Mouse (Mus musculus) brown adipose tissue, adult 24 weeks (tissue): ENCODE measurements around the gene Atp13a3. TPM values are rescaled to one million over a fixed set of nuclear protein-coding genes. Genes with fewer than 3 reads are reported as not detected.

ENCODE experiments used
- H3K27ac ChIP-seq: fragments of 200-500 bp; replicated peaks from 2 replicates; pipeline ENCODE4 v1.5.1; 2012; ENCODE audit warnings: low read depth, mild to moderate bottlenecking, low read length
- H3K4me1 ChIP-seq: fragments of 200-500 bp; 2 replicates; pipeline ENCODE4 v1.6.1; 2012; ENCODE audit warnings: low read length, mixed read lengths; ENCODE audit not compliant: control insufficient read depth, insufficient read depth, insufficient read length
- H3K4me3 ChIP-seq: fragments of 200-500 bp; 2 replicates; pipeline ENCODE4 v1.5.1; 2012; ENCODE audit warnings: low read depth, mild to moderate bottlenecking, low read length, moderate library complexity; ENCODE audit not compliant: insufficient read depth
- polyA plus RNA-seq: library from polyadenylated mRNA; stranded (reverse); fragments of >200 nt; gene quantifications from 2 replicates; pipeline ENCODE4 v1.2.4, GENCODE M21; 2012; ENCODE audit not compliant: missing spikeins, insufficient read depth, insufficient read length

Gene Atp13a3
- polyA plus RNA-seq, 1 experiment: 31.4 TPM

DNA sequence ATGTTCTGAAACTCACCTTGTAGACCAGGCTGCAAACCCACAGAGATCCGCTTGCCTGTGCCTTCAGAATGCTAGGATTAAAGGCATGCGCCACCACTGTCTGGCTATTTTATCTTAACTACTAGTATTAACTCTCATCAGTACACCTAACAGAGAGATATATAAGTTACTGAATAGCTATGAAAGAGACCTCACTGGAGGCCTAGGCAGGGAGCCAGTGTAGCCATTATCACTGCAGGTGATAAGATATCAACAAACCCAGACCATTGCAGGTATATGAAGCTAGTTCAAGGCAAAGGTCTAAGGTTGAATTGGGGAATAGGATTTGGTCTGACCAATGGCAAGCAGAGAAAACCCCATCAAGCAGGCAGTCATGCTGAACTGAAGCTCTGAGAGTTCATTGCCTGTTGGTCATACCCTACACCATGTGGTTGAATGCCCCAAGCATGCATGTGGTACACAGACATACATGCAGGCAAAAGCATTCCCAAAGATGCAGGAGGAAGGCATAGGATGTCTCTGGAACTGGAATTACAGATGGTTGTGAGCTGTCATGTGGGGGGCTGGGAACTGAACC, 24.8 kb upstream of the Atp13a3 start:
- Histone ChIP-seq H3K27ac (no peak overlapping the region), H3K4me3 (no peak overlapping the region), H3K4me1 (no peaks in the 10 kb centered on the region)

DNA sequence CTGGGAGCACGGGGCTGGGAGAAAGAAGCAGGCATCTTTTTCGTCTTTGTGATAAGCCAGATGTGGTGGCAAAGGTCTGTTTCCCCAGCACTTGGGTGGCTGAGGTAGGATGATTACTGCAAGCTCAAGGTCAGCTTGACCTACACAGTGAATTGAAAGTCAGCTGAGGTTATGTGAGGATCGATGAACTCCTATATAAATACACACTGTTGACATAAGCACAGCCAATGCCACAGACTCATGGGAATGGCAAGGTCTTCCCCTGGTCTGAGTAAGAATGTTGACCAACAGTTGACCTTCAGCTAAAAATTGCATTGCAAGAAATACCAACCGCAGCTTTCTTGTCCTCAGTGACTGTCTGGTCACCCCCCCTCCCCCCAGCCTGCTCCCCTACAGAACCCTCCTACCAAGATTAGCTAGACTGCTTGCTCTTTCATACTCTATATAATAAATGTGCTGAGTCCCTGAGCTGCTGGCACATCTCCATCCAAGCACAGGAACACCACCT, 23.0 kb upstream of the Atp13a3 start:
- Histone ChIP-seq H3K27ac (no peak overlapping the region), H3K4me3 (no peak overlapping the region), H3K4me1 (no peaks in the 10 kb centered on the region)

DNA sequence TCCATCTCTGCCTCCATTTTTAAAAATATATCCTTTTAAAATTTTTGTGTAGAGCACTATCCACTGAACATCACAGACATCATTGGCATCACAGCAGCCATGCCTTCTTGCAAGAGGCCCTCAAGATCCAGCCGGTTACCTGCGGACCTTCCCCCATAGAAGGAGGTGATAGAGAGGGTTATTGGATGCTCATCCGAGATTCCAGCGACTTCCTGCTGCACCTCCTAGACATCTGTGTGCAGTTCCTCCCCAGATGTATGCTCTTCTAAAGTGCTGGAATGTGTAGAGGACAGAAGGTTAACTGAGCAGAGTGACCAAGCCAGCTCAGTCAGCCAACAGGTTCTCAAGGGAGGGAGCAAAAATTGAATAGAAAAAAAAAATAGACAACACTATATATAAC, 21.7 kb upstream of the Atp13a3 start:
- Histone ChIP-seq H3K27ac (no peak overlapping the region), H3K4me1 (no peaks in the 10 kb centered on the region), H3K4me3 (no peak overlapping the region)

GRCm38 (mm10) chr16:30427003-30427402, 21.2 kb upstream of the Atp13a3 start:
- no peak overlapping the region for H3K4me3 ChIP-seq
- no peaks in the 10 kb centered on the region for H3K4me1 ChIP-seq
- H3K27ac ChIP-seq: no peak overlapping the region

DNA sequence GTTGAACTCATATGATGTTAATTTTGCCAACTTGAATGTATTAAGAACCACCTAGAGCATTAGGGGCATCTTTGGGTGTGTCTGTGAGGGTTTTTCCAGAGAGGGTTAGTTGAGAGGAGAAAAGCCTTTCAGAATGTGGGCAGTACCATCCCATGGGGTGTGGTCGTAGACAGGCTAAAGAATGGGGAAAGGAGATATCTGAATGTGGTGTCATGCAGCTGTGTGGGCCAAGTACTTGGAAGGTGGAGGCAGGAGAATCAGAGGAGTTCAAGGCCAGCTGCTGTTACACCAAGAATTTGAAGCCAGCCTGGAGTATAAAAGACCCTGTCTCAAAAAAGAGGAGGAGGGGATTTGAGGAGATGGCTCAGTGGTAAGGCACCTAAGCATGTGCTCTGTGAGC, 20.2 kb upstream of the Atp13a3 start:
- Histone ChIP-seq H3K4me1 (no peaks in the 10 kb centered on the region), H3K27ac (no peak overlapping the region), H3K4me3 (no peak overlapping the region)

DNA sequence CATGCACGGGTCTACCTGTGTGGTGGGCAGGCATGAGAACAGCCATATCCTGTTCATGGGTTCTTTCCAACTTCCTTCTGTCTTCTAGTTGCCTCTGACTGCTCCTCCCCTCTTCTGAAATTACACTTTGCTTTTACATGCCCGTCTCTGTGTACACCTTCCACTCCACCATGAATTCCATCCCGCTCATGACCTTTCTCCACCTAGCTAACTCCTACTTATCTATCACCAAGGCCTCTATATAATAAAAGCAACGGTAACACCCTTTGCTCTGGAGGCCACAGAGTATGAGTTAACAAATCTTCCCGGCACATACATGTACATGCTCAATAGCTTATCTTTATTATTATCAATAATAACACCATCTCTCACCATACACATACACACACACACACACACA, 18.3 kb upstream of the Atp13a3 start:
- H3K27ac ChIP-seq: no peak overlapping the region

GRCm38 (mm10) chr16:30416707-30417106, 10.9 kb upstream of the Atp13a3 start:
- H3K4me3 ChIP-seq: no peak overlapping the region
- H3K4me1 ChIP-seq: peaks cover 4% of the 10 kb centered on the region; the same call in 1 of the 2 replicates
- no peak overlapping the region for H3K27ac ChIP-seq

More for the DNA sequence above, 18.3 kb upstream of the Atp13a3 start:
- Histone ChIP-seq H3K4me3 (no peak overlapping the region), H3K4me1 (no peaks in the 10 kb centered on the region)

DNA sequence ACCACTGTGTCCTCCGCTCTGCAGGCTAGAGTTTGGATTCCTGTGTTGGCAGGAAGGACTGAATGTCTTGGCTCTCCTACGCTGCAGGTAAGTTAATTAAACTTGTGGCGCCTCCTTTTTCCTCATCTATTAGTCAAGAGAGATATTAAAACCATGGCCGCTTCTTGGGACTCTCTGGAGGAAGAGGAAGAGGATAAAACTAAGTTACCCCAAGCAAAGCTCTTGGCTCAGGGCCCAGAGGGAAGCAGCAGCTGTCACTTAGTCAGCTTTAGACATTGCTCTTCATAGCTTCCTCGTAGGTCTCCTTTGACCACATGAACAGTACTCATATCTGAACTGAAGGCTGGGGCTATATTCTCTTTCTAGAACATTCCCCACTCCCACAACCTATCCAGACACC, 10.5 kb upstream of the Atp13a3 start:
- peaks cover 4% of the 10 kb centered on the region; the same call in 1 of the 2 replicates for H3K4me1 ChIP-seq
- H3K27ac ChIP-seq: 0 out of 2 replicates have a peak overlapping the region, but pooled peaks have one; percentile 13
- H3K4me3 ChIP-seq: no peak overlapping the region

GRCm38 (mm10) chr16:30412680-30413079, 6.9 kb upstream of the Atp13a3 start:
- Histone ChIP-seq H3K27ac (no peak overlapping the region), H3K4me3 (no peak overlapping the region), H3K4me1 (peaks cover 4% of the 10 kb centered on the region; the same call in 1 of the 2 replicates)

GRCm38 (mm10) chr16:30410914-30411313, 5.1 kb upstream of the Atp13a3 start:
- H3K27ac ChIP-seq: no peak overlapping the region
- H3K4me1 ChIP-seq: peaks cover 4% of the 10 kb centered on the region; the same call in 1 of the 2 replicates
- H3K4me3 ChIP-seq: no peak overlapping the region

GRCm38 (mm10) chr16:30407513-30407912, 1.7 kb upstream of the Atp13a3 start:
- H3K4me3 ChIP-seq: no peak overlapping the region
- no peaks in the 10 kb centered on the region for H3K4me1 ChIP-seq
- no peak overlapping the region for H3K27ac ChIP-seq

DNA sequence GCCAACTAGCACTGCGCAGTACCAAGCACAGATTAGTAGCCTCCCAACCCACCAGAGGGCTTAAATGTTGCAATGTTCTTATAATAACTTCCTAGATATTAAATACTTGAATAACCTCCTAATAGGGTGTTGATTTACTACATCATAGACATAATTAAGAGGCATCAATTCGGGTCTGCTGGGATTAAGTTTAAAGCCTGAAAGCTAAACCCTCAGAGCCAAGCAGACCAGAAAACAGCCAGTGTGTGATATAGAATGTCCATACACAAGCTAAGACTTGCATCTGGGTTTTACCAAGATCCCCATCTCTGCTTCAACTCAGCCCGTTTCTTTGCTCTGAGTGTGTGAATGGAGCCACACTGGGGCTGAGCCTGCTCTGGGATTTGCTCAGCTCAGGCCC, 2.2 kb downstream of the Atp13a3 start:
- no peaks in the 10 kb centered on the region for H3K4me1 ChIP-seq
- H3K27ac ChIP-seq: no peak overlapping the region
- no peak overlapping the region for H3K4me3 ChIP-seq

DNA sequence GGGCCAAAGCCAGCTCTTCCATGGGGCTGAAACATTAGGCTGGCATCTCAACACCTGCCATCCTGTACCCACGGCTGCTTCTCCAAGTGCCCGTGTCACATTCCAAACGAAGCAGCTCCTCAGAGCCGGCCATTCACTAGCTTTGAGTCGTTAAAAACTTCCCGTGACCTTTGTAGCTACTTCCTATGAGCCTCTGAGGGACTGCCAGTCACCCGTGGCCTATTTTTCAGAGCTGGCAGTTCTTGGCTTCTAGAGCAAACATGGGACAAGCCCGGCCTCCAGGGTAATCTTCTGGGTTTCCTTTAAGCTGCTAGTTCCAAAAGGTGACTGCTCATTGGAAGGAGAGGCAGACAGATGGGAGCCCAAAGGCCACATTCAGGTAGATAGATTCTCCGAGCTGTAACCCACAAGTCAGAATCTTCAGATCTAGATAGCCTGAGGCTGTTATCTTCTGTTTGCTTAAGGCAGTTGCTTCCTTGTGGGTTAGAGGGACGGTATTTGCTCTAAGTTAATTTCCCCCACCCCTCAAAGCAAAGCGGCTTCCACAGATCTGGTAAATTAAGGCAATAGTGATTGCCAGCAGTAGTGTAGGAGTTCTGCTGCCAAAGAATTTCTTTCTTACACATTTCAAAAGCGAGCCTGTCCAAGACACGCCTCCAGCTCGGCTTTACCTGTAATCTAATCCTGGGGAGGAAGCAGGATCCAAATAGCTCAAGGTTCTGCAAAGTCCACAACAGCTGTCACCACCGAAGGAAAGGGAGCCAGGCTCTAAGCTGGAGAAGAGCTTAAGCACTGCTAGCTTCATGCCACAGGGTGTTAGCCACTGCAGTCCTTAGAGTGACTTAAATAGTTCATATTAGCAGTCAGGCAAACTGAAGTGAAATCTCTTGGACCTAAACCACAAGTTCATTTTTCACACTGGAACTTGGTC, 8.4 kb downstream of the Atp13a3 start:
- H3K4me3 ChIP-seq: peak overlapping the region; percentile 8; the same call in 1 of the 2 replicates
- H3K4me1 ChIP-seq: peaks cover 15% of the 10 kb centered on the region
- peak overlapping the region; percentile 92 for H3K27ac ChIP-seq

GRCm38 (mm10) chr16:30395136-30395535, 10.6 kb downstream of the Atp13a3 start:
- Histone ChIP-seq H3K27ac (0 out of 2 replicates have a peak overlapping the region, but pooled peaks have one; percentile 2), H3K4me1 (peaks cover 18% of the 10 kb centered on the region), H3K4me3 (no peak overlapping the region)

- H3K4me1 ChIP-seq: peaks cover 6% of the 10 kb centered on the region
- H3K4me3 ChIP-seq: no peak overlapping the region
- no peak overlapping the region; the same call in 1 of the 2 replicates for H3K27ac ChIP-seq
Measured at GRCm38 (mm10) chr16:30390650-30391340, 15.0 kb downstream of the Atp13a3 start.
